Mouse (Mus musculus): ENCODE data around the gene Dnhd1. TPM values are rescaled to one million over a fixed set of nuclear protein-coding genes. Genes with fewer than 3 reads are reported as not detected.
"Not testable (repeated sequence)": the region's sequence is repeated elsewhere in the genome, so short reads cannot be mapped to it uniquely, and the experiment has no call there.

Dnhd1 gene
- total RNA-seq, 2 experiments from 2014 or later: 5.9 to 7.1 TPM

- peak; percentile 67 to 90 for DNase-seq (ENCODE audit: low spot score in 2 of 2)
Measured at GRCm38 (mm10) chr7:105640233-105640893, 10.3 kb upstream of the Dnhd1 start, which contains the start of the genes Arfip2 and Gm45799. Gene Arfip2, minus strand, starts transcription at chr7:105640416. Gene Gm45799, plus strand, starts transcription at chr7:105640552.

DNA sequence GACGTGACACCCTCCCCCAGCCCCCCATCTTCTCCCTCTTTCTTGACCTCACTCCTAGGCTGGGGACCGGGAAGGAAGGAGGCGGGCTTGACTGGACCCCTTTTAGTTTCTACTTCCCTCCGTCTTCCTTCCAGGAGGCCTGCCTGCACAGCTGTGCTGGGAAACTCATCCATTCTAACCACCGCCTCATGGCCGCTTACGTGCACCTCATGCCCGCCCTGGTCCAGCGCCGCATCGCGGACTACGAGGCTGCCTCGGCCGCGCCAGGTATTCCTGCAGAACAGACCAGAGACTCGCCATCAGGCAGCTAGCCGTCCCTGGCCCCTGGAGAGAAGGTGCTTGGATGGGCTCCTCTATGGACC lies 9.8 kb upstream of the Dnhd1 start:
- DNase-seq (ENCODE audit: low spot score in 2 of 2): no peak

GRCm38 (mm10) chr7:105641936-105642335 lies 8.7 kb upstream of the Dnhd1 start:
- DNase-seq (ENCODE audit: low spot score in 2 of 2): no peak

- DNase-seq (ENCODE audit: low spot score in 2 of 2): no peak
Measured at GRCm38 (mm10) chr7:105685541-105686197, 35.0 kb downstream of the Dnhd1 start.

GRCm38 (mm10) chr7:105690875-105691274 lies 40.2 kb downstream of the Dnhd1 start:
- DNase-seq (ENCODE audit: low spot score in 2 of 2): no peak

DNA sequence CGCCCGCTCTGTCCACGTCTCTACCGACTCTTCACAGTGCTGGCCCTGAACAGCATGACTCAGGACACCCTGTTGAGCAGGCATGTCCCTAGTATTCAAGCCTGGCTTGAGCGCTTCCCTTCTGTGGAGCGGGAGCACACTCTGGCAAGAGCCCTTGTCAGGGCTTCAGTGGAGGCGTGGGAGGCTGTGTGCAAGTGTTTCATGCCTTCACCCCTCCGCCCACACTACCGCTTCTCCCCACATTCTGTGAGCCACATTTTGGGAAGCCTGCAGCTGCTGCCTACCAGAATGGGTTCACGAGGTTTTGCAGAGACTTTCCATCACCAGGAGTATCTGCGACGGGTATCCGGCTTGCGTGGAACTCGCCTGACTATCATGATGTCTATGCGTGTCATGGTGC lies 52.6 kb downstream of the Dnhd1 start:
- no peak for DNase-seq (ENCODE audit: low spot score in 2 of 2)

- no peak for DNase-seq (ENCODE audit: low spot score in 2 of 2)
Measured at GRCm38 (mm10) chr7:105703816-105704215, 53.2 kb downstream of the Dnhd1 start.

DNA sequence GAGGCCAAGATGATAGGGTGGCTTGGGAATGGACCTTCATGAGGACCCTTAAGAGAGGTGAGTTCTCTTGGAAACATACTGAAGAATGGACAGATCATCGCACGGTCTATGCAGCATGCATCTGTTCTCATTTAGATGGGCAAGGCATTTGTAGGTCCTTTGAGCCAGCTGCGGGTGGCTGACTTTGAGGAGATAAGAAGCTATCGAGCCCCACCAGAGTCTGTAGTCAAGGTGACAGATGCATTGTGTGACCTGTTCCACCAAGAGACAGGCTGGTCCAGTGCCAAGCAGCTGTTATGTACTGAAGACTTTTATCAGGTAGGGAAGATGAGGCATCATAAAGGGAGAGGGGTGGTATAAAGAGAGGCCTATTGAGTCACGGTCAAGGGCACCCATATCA lies 58.1 kb downstream of the Dnhd1 start:
- DNase-seq (ENCODE audit: low spot score in 2 of 2): no peak

DNA sequence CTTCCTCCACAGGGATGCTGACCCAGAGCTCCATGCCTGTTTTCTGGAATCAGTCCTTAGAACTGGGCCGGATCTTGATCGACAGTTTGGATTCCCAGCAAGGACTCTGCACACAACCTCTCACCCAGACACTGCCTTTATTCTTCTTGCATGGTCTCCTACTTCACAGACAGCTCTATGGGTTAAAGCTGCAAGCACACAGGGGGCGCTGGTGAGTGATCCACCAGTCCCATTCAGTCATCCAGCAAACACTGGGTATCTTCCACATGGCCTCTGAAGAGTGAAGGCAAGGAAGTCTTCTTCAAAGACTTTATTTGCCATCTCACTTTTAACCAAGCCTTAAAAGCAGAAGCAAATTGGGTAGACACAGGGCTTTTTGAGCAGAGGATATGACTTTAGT lies 64.7 kb downstream of the Dnhd1 start:
- DNase-seq (ENCODE audit: low spot score in 2 of 2): no peak

DNA sequence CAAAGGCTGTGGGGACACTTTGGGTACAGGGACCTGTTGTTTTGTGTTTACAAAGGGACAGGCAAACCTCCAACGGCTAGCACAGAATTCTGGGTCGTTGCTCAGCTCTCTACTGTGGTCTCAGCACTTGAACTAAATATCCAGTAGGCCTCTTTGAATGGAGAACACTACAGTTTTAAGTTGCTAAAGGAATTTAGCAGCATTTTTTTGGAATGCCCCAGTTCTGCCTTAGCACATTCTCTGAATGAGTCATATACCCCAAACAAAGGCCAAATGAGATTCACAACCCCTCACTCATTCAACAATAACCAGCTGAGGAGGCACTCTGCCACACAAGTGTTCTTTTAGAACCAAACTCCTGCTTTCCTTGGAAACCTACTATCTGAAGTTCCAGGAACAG lies 71.3 kb downstream of the Dnhd1 start:
- no peak for DNase-seq (ENCODE audit: low spot score in 2 of 2)

DNA sequence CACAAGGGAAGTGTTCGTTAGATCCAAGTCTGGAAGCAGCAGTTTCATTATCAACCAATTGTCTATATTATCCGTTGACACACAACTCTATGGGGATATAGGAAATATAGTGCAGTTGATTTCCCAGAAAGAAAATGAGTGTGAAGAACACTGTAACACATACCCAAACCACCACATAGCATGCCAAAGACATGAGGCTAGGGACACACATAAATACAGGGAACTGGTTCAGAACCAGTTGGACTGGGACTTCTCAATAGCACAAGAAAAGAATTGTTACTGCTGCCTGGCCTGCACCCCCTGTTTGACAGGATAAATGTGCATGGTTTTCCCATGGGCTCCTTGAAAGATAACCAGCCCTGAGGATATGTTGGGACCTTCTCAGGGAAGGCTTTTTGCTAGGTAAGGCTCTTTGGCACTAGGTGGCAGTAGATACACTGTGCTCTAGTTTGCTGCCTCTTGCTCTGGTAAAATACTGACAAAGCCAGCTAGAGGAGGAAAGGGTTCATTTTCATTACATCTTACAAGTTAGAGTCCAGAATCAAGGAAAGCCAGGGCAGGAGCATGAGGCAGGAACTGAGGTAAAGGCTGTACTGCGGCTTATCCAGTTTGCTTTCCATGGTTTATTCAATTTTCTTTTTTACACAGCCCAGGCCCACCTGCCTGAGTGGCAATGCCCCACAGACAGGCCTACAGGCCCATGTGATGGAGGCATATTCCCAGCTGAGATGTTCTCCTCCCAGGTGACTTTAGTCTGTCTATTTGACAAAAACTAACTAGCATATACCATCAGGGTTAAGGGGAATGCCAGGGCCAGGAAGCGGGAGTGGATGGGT lies 75.7 kb downstream of the Dnhd1 start:
- no peak for DNase-seq (ENCODE audit: low spot score in 2 of 2)

DNA sequence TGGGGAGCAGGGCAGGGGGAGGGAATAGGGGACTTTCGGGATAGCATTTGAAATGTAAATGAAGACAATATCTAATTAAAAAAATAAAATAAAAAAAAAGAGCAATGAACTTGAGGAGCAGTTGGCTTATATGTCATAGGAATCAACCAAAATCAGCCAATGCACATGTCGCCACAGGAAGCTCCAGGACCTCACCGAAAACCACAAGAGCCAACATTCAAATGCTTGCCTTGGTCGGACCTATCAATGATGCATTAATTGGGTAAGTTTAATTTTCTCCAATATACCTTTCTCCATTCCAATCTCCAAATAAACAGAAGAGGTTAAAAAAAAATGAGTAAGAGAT lies 76.3 kb downstream of the Dnhd1 start:
- DNase-seq (ENCODE audit: low spot score in 2 of 2): no peak

DNA sequence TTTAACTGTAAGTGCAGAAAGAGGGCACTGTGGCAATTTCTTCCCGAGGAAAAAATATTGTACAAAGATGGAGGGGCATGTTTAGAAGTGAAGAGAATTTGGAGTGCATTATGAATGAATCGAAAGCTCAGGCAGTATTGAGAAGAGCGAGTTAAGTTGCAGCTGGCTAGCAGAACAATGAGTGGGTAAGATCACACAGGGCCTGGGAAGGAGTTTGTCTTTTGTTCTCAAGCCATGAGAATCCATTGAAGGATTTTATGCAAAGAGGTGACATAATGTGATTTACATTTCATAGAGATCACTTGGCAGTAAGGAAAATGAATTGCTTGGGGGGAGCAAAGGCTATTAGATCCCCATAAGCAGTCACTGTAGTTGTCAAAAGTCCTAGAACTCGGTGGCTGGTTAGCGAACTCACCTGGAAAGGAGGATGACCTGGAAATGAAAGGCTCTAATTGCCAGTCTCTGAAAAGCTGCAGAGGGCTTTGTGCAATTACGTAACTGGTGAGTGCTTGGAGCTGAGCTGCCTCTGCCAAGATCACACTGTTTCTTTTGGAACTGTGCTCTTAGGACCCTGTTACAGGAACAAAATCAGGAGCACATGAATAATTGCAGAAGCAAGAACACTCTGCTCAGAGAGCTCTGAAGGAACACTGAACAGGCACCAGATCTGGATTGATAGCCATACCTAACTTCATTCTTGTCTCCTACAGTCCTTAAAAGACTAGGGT lies 78.2 kb downstream of the Dnhd1 start:
- no peak for DNase-seq (ENCODE audit: low spot score in 2 of 2)

- no peak for DNase-seq (ENCODE audit: low spot score in 2 of 2)
Measured at GRCm38 (mm10) chr7:105733836-105734235, 83.2 kb downstream of the Dnhd1 start.

DNA sequence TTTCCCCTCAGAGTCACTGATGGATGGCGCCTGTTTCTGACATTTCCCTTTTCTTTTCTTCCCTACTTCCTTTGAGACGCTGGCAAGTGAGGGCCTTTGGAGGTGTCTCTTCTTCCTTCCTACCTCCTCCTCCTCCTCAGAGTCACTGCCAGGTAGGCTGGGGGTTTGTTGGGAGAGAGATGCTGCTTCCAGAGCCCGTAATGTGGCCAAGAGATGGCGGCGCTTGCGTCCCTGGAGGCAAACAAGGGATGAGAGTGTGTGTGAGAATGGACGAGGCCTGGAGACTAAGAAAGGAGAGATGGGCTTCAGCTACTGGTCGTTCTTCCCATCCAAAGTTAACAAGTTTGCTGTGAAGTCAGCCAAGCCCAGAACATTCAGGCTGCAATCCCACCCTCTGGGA lies 84.2 kb downstream of the Dnhd1 start:
- DNase-seq (ENCODE audit: low spot score in 2 of 2): no peak

- not testable (repeated sequence) for DNase-seq (ENCODE audit: low spot score in 2 of 2)
Measured at GRCm38 (mm10) chr7:105735464-105735863, 84.8 kb downstream of the Dnhd1 start.

DNA sequence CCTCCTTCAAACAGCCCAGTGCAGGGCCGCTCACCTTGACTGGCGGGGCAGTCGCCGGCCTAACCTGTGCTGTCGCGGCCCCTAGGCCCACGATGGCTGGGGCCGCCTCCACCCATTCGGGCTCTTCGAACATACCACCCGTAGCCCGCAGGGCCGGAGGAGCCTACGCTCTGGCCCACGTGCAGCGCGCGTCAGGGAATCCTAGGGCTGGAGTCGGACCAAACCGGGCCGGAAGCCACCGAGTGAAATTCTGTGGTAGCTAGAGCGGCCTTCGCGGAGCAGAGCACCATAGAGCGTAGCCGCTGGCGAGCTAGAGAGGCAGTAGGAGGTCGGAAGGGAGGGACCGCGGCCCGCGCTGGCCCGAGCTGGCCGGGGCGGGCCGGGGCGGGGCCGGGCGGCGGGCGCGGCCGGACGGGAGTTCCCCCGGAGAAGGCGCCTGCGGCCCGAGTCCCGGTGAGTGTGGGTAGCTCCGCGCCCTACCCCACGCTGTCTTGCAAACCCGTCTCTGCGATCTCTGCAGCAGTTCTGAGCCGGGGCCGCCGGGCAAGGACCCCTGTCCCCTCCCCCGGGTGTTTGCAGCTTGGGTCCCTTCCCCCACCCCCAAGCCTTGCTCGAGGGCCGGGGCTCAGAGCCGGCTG lies 85.8 kb downstream of the Dnhd1 start, which contains the start of gene Ilk:
Ilk (plus strand) TSS at position 329 of the 638 bp plus-strand sequence.
- peak; percentile 75 to 84 for DNase-seq (ENCODE audit: low spot score in 2 of 2)

DNA sequence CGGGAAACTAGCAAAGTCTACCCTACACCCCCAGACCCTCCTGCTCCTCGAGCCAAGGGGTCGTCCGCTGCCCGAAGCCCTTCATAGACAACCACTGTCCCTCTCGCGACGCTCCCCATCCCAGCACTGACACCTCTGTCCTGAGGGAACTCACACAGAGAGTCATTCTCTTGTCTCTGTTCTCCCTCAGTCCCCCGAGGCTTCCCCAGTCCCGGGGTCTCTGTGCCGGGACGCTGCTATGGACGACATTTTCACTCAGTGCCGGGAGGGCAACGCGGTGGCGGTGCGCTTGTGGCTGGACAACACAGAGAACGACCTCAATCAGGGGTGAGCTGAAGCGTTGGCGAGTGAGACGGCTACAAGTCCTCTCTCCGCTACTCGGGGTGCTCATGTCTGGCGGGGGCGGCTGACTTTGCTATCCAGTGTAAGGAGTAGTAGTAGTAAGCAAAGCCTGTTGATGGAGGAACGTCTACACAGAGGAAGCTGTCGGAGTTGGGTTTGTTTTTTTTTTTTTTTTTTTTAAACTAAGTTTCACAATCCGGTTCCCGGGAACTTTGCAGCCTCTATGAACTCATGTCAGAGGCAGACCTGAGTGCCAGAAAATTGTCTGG lies 86.4 kb downstream of the Dnhd1 start, which contains the start of gene Rrp8:
Rrp8 (minus strand) TSS at position 475 of the 611 bp plus-strand sequence.
- no peak for DNase-seq (ENCODE audit: low spot score in 2 of 2)

- DNase-seq (ENCODE audit: low spot score in 2 of 2): no peak
Measured at GRCm38 (mm10) chr7:105737648-105738047, 87.0 kb downstream of the Dnhd1 start.

GRCm38 (mm10) chr7:105738286-105738685 lies 87.7 kb downstream of the Dnhd1 start:
- DNase-seq (ENCODE audit: low spot score in 2 of 2): no peak
